Mouse (Mus musculus): ENCODE measurements around the gene Elmo1. TPM values are rescaled to one million over a fixed set of nuclear protein-coding genes. Genes with fewer than 3 reads are reported as not detected.

Elmo1 gene
- total RNA-seq, 4 experiments from 2014 or later: 7.0 to 9.4 (median 7.7) TPM

DNA sequence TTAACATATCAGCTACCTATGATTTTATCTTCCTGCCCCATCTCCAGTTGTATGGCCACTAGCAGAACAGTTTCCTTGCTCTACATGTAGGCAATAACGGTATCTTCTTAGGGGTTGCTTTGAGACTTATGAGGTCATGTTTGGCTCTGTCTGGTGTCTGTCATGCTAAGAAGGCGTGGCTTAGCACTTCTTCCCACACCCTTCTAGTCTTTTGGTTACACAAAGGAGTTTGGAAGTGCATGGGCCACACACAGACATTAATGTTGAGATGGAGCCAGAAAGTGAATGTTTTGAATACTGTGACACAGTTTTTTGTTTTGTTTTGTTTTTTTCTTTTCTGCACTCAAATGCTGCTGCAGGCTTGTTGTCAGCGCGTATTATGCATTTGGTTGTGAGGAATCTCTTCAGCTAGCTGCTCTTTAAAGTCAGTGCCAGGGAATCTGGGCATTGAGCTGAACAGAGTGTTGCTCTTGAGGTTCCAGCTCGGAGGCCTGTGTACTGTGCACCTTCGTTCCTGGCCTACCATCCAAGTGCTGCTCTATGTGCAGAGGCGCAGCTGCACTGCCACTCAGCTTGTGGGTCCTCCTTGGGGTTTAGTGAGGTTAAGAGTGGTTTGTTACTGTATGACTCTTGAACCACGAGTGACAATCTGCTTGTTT is 31.1 kb downstream of the Elmo1 start:
- peak; percentile 57 for DNase-seq (ENCODE audit: low spot score)

DNA sequence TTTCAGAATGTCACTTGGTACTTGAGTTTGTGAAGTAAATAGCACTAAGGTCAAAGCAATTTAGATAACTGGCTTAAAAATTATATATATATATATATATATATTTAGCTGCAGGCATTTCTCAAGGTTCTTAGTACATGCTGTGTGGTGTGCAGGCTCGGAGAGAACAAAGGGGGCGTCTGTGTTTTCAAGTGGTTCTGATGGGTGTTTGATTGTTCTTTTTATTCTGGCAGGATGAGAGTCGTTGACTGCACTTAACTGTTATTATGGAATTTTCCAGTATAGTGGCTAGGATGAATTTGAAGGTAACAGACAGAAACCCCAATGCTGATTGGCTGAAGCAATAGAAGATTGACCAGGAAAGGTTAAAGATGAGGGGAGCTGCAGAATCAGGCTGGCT is 33.6 kb downstream of the Elmo1 start:
- no peak for DNase-seq (ENCODE audit: low spot score)

DNA sequence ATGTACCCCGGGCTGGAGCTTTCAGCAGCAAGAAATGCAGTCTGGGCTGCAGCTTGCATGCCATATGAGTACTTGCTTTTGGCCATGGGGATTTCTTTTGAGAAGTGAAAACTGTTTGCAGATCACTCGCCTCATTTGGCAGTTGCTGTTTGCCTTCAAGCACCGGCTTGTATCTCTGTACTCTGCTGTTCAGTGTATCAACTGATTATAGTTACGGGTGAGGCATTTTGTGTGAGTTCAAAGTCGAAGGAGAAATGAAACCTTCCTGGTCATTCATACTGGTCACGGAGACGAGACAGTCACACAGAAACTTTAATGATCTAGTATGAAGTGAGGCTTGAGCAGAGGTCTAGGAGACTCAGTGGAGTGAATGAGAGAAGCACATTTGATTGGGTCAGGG is 34.6 kb downstream of the Elmo1 start:
- no peak for DNase-seq (ENCODE audit: low spot score)

DNA sequence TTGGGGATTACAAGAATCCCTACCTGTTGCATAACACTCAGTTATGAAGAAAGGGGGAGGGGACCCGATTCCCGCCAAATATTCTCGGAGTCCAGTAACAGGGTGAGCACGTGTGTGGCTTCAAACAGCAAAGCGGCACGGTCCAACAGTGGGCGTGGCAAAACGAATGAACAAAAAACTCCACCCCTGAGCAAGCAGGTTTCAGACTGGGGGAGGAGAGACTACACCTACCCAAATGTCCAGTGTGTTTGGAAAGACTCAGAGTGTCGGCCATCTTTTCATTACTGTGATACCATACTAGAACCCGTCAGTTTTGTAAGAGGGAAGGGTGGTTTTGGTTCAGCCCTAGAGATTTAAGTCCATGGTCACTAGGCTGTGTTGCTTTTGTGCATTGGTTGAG is 35.4 kb downstream of the Elmo1 start:
- no peak for DNase-seq (ENCODE audit: low spot score)

DNA sequence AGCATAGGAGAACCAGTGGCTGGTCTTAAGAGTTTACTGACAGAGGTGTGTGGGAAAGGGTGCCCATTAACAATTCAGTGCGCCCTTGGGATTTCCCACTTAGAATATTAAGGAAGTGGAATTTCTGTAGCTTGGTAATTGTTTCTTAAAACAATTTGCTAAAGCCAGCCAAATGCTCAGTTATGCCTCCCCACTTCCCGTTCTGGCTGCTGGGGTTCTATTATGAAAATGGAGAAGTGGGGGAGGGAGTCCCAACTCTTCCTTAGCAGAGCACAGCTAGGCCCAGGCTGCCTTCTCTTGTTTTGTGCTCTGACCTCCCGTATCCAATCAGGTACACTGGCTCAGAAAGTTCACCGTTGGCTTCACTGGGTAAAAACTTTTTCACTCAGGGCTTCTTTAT is 37.2 kb downstream of the Elmo1 start:
- peak; percentile 70 for DNase-seq (ENCODE audit: low spot score)

DNA sequence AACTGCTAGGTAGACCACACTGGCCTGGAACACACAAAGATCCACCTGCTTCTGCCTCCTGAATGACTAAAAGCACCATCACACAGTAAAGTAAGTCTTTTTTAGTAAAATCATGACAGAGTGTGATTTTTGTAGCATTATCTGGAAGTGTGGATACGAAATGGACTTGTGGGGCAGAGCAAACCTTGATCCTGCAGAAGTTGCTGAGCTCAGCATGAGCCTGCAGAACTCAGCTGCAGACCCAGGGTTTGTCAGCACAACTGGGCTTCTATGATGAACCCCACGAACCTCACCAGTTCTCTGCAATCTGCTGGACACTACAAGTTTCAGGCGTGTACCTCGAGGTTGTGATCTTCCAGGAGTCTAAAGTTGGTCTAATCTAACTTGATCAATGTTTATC is 37.7 kb downstream of the Elmo1 start:
- DNase-seq (ENCODE audit: low spot score): no peak

DNA sequence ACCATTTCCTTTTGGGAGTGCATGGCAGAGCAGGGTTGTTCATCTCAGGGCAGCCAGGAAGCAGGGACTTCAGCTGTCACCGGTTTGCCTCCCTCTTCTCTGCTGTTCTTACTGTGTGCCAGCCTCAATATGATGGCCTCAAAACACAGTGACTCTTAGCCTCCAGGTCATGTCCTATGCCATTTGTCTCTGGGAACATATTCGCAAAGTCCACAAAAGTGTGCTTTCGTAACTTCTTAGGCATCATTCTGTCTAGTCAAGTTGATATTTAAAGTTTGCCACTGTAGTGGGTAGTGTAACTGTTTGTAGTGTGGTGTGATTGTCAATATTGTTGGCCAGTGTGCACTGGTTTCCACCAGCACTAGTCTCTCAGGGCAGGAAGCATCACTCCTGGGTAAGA is 40.3 kb downstream of the Elmo1 start:
- no peak for DNase-seq (ENCODE audit: low spot score)

DNA sequence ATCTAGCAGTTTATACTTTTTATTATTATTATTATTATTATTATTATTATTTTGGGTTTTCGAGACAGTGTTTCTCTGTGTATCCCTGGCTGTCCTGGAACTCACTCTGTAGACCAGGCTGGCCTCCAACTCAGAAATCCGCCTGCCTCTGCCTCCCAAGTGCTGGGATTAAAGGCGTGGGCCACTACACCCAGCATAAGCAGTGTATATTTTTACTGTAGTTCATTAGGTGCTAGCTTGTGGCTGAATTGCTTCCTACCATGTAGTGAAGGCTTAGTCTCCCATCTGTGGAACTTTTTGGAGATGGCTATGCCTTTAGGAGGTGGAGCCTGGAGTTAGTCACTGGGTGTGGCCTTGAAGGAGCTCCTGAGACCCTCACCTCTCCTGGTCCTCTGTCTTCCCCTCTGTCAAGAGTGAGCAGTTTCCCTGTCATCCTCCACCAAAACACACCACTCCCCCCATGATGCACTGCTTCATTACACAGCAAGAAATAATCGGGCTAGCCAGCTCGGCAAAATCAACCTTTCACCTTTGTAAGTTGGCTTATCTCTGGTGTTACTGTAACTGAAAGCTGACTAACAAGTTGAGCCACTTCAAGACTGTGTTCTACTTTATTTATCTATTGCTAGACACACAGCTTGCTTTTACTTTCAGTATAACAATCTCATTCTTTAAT is 41.1 kb downstream of the Elmo1 start:
- no peak for DNase-seq (ENCODE audit: low spot score)

DNA sequence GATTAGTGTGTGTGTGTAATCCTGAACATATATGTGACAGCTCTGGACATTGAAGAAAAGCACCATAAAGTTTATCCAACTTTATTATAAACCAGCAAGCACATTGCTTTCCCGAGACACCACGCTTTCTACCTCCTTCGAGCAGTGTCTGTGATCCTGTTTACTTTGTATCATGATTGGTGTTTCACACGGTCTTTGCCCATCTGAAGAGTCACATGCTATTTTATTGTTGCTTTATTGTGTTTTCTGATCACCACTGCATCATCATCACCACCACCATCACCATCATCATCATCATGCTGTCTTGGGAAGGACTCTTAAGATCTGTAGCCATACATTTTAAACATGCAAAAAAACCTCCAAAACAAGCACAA is 41.6 kb downstream of the Elmo1 start:
- DNase-seq (ENCODE audit: low spot score): no peak

DNA sequence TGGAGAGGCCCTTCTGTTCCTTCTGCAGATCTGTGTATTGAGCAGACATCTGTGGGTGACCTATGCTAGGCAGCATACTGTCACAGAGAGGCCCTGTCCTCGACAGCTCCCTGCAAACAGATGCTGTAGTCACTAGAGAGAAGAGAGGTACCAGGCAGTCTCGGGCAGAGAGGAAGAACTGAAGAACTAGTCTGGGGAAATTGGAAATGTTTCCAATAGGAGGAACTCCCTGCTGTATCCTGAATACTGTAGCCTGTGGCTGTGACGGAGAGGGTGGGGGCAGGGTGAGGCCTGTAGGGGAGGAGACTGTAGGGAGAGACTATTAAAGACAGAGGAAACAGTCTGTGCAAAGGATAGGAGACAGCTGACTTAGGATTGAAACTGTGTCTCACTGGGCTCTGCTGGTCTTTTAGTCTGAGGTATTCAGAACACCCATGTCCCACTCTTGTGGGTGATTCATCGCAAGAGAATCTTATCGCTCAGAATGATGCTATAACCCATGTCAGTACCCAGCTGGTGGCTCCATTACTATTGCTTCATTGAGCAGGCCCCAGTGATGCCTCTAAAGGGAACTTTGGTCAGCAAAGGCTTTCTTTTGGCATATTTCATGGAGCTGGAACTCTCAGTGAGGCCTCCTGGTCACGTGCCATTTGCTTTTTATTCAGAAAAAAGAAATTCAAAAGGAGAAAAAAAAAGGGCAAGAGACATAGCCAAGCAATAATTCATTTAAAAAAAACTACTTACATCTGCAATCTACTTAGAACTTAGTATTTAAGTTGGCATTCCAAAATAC is 43.4 kb downstream of the Elmo1 start:
- DNase-seq (ENCODE audit: low spot score): peak; percentile 63

DNA sequence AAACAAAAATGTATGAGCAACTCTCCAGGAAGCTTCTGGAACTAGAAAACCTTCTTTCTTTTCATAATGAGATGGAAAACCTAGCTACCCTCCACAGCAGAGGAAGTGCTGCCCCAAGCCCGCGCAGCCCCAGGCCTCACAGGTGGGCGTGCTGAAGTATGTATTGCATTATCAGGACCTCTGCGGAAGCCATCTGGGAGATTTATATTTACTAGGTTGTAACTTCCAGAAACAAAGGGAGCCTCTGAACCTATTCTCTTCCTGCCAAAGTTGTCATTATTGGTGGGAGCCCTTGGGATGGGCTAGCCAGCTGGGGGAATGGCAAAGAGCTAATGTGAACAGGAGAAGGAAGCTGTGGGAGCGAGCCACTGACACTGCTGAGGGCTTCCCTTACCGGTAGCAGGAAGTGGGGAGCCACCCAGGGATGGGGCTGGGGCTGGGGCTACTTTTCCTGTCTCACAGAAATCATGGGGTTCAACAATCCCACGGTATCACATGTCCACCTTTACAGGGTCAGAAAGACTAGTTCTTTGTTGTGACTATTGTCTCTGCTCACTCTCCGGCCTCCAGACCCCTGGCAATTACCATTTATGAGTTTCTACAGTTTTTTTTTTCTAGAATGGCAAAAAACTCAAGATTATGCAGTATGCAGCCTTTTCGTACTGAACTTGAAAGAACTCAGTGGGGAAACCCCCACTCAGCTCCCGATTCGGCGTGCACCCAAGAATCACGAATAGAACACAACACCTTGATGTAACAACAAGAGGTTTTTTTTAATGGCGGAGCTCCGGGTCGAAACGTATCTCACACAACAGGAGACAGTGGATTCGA is 44.2 kb downstream of the Elmo1 start:
- peak; percentile 42 for DNase-seq (ENCODE audit: low spot score)

DNA sequence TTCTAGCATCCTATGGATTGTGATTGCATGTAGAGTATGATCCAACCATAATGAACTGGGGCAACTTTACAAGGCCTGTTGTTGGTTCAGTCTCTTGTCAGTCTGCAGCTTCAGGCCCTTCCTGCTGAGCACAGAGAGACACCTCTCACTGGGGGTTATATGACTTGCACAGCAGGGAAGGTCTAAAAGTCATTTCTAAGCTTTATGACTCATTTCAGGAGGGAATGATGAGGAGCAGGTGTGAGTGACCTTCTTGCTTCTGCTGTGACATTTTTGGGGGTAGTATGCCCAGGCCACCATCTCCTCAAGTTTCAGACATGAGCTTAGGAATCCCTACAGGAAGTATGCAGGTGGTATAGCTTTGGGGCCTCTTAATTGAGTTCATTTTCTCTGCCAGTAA is 46.4 kb downstream of the Elmo1 start:
- DNase-seq (ENCODE audit: low spot score): no peak

DNA sequence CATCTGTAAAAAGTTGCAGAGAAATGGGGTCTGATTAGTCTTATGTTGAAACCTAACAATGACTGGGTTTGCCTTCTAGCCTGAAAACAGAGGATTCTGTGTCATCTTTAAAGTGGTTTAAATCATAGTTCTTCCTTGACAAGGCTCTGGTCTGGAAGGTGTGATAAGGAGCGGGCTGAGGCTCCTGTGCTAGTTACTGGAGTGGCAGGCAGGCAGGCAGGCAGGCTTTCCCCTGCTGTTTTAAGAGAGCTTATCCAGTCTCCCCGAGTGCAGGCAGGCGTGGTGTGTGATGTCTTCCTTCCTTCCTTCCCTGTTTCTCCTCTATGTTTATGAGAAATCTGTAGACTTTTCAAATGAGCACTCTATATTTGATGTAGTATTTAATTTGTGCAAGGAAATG is 48.1 kb downstream of the Elmo1 start:
- no peak for DNase-seq (ENCODE audit: low spot score)

DNA sequence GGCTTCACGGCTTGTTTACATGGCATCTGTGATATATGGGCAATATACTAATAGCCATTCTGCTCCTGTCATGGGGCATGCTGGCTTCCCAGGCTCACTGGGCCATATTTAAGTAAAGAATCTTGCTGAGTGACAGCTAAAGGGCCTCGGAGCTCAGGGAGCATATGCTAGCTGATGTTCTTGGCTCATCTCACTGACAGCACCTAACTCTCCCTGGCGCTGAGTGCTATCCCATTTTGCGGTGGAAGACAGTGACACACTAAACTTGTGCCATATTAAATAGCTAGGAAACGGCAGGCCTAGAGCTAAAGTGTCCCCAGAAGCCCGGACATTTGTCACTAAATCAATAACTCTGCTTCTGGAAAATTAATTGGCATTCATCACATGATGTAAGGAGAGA is 48.7 kb downstream of the Elmo1 start:
- no peak for DNase-seq (ENCODE audit: low spot score)

DNA sequence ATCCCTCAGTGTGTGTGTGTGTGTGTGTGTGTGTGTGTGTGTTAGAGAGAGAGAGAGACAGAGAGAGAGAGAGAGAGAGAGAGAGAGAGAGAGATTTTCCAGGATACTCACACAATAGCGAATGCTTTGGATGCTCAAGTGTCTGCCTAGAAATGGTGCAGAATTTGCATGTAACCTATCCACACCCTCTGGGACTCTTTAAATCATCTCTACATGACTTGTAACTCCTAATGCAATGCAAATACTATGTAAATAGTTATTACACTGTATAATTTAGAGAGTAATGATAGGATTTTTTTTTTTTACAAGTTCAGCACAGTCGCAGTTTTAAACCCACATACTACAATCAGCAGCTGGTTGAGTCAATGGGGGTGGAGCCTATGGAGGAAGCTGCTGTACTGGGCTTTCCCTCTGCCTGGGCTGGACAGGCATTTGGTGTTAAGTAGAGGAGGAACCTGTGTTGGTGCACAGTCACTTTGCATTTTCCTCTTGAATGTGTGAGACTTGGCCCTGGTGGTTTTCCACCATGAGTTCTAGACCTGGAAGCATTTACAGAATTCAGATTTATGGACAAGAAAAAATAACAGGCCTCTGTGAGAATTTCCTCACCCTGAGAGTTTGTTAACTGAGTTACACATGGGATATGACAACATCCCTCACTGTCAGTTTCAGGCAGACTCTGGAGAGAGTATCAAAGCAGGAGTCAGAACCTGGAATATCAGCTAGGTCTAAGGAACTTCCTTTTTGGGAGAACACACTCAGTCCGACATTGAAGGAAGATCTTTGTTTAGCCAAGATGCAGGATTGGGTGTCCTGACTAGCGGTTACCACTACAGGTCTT is 49.6 kb downstream of the Elmo1 start:
- no peak for DNase-seq (ENCODE audit: low spot score)

DNA sequence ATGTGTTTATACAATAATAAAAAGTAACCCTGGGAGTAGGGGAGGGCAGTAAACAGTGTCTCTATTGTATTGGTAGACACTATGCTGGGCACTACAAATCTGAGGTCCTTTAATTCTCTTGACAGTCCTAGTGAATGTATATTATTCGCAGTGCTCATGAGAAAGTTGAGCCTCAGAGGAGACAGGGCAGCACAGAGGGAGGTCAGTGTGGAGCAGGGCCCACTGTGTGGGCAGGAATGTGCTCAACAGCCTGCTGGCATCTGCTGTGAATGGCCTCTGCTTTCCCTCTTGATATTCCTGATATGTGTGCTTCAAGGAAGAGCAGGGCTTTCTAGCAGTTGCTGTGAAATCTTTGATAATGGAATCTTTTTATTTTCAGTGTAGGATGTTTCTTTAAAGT is 52.2 kb downstream of the Elmo1 start:
- no peak for DNase-seq (ENCODE audit: low spot score)

DNA sequence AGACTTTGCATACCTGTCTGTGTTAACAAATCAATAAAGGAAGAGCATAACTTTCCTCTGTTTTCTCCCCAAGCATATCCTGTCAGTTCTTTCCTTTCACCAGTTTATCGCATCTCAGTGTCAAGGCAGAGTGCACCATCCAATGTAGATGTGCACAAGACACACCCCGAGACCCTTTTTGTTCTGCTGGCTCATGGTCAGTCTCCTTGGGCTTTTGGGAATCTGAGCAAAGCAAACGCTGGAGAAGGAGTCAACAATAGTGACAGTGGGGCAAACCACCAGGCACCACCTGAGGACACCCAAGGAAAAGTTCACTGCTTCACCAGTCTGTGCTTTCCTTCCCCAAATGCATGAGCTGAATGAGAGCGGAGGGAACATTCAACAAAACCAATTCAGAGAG is 56.5 kb downstream of the Elmo1 start:
- no peak for DNase-seq (ENCODE audit: low spot score)

DNA sequence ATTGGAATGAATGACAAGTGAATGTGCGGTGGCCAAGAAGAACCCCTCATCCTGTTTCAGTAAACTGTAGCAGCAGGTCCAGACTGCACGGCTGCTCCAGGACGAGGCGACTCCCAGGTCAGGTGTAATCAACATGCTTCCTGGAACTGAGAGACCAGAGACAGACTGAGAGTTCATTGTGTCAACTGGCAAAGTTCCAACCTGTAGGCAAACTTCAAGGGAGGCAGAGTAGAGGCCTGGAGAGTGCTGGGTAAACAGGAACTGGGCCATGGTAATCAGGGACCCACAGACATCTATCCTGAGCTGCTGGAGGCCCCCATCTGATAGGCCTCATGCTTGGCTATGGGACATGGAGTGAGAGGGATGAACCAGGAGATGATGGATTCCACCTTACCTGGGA is 57.3 kb downstream of the Elmo1 start:
- DNase-seq (ENCODE audit: low spot score): no peak

DNA sequence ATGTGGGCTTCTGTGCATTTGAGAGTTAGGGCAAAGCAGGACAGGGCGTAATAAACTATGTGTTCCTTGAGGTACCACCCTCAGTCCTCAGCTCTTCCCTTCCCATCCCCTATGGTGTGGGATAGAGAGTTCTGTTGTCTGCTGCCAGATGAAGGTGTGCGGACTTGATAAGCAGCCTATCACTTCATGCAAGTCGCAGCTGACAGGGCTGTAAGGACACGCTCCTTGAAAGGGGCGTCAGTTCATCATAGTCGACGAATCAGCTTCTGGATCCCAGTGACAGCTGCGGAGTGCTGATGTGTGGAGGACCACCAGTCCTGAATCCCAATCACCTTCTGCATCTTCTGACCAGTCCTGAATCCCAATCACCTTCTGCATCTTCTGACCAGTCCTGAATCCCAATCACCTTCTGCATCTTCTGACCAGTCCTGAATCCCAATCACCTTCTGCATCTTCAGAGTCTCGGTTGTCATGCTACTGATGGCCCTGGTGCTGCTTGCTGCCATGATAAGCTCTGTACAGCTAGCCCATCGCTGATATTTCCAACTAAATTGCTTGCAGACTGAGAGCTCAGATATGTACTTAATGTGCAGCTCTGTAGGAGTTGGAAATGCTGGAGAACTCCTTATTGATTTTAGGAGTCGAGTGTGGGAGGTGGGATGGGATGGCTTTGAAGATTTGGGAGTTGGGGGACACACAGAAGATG is 59.9 kb downstream of the Elmo1 start:
- no peak for DNase-seq (ENCODE audit: low spot score)

DNA sequence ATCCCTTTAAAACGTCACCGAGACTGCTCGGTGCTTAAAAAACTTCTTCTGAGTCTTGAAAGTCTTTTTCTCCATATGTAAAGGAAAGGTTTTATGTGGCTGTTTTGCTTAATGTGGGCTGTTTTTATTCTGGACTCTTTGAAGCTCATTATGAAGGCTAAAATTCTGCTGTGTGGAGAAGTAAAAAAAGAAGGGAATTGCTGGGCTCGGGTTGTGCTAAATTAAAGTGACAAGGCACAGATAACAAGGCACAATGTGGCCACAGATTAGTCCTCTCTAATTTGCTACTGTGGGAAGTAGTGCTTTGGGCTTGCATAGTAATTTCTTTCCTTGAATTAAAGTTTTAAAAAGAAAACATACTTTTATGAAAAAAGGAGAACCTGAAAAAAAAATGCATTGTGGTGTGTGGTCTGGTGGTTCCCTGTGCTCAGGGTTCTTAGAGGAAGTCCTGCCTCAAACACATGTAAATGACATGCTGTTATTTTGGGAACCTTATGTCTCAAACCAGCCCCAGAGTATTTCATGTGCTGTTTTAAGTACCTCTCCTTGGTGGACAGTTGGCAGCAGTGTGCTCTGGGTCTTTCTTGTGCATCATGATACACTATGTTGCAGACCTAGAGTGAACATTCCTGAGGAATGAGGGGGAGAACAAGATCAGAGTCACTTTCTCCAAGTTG is 61.0 kb downstream of the Elmo1 start:
- no peak for DNase-seq (ENCODE audit: low spot score)
